Mouse (Mus musculus): ENCODE measurements at regions not wholly inside any gene's neighbourhood (a gene's known extent, or its start where the extent isn't known, plus 50 kb on each side); places are given as distances from the start of the nearest gene placed in this dataset.
A peak's percentile ranks its signal among the peaks of the same experiment; 100 is the strongest.
"Not testable (repeated sequence)": the region's sequence is repeated elsewhere in the genome, so short reads cannot be mapped to it uniquely, and the experiment has no call there.

GRCm38 (mm10) chr10:8136662-8137061 lies 180.6 kb upstream of the Tab2 start:
- no peak for DNase-seq

DNA sequence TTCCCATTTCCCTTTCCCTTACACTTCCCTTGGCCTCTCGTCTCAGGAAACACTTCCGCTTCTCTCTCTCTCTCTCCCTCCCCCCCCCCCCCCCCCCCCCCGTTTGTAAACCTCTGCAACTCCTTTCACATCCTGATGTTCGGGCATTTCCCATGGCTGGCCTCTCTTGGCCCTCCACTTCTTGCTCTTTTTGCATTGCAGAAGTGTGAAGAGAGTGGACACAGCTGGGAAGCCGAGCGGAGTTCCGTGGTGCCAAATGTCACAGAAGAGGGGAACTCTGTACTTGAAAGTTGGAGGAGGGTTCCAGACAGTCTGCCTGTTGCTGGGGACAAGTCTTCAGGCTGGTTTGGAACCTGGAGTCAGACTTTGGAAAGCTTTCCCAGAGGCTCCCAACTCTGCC lies 179.2 kb upstream of the Tab2 start:
- no peak for DNase-seq

DNA sequence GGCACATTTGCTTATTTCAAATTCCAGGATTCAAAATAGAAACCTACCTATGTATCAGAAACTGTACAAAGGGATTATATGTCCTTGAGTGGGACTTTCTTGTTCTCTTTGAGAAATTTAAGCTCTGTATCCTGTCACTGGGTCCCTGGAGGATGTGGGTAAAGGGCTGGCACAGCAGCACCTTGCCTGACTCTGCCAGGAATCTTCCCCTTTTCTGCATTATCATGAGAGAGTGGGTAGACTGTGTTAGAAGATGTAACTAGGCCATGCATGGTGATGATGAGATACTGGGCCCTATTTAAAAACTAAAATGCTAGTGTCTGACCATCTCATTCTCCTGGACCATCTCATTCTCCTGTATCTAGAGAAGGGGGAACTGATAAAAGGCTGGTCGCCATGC lies 178.4 kb upstream of the Tab2 start:
- DNase-seq: no peak

- DNase-seq: no peak
Measured at GRCm38 (mm10) chr10:8133451-8133952, 177.5 kb upstream of the Tab2 start.

GRCm38 (mm10) chr10:8132795-8133194 lies 176.8 kb upstream of the Tab2 start:
- DNase-seq: no peak

GRCm38 (mm10) chr10:8130472-8131241 lies 174.6 kb upstream of the Tab2 start:
- no peak for DNase-seq

DNA sequence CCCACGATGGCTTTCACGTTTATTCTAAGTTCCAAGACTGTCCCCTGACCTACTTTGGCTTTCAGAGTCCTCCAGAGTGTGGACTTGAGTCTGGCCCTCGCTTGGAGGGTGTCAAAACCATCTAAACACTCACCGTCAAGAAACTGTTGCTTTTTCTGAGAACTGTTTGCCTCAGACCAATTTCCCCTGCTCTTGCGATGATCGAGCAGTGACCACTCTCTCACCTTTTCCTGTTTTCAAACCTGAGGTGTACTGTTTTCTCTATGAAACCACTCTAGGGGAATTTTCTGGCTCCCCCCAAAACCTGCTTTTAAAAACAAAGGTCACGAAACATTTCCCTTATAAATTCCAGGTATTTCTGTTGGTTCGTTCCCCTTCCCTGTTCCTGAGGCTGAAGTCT lies 174.0 kb upstream of the Tab2 start:
- no peak for DNase-seq

DNA sequence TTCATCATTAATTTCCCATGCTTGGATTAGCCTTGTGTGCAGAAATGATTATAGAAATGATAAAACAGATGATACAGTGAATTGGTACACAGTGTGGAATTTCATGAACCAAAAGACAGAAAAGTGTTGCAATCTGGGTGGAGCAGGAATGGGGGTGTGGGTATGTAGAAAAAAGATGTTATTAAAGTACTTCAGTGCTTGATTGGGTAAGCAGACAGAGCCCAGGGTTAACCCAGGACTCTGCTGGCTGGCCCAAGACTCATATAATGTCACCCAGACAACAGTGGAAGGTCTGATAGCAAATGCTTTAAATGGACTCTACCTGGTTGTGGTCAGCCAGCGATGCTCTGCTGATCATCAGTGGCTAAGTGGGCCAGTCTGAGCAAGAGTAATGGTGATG lies 168.1 kb upstream of the Tab2 start:
- DNase-seq: no peak

DNA sequence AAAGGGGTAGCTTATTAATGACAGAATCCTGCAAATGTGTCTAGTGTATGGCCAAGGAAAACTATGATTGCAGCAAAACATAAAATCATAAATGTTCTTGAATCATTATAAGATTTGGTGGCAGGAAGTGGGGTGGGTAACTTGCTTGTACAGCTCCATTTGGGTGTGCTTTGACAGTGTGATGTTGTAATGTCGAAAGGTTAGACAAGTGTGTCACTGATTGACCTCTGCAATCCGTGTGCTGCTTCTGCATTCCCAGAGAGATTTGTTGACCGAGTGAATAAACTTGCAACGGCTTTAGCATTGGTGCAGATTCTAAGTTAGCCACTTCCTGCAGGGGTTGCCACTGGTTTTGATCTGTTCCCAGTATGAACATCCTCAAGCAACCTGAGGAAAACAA lies 165.9 kb upstream of the Tab2 start:
- no peak for DNase-seq

GRCm38 (mm10) chr10:8116821-8117220 lies 160.8 kb upstream of the Tab2 start:
- no peak for DNase-seq

- DNase-seq: not testable (repeated sequence)
Measured at GRCm38 (mm10) chr10:8114932-8115331, 158.9 kb upstream of the Tab2 start.

DNA sequence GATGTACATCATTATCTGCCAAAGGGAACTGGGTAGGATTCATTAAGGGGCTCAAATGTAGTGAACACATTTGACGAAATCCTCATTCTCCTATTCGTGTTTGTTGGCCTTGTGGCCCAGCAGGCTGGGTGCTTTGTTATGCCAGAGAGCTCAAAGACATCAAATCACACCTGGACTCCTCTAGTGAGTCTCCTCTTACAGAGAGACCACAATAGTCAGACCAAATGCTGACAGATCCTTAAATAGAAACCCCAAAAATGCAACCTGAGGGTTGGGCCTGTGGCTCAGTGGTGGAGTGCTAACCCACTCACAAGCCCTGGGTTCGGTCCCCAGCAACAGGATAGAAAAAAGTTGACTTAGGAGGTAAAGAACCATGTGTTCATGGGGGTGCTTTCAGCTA lies 158.5 kb upstream of the Tab2 start:
- DNase-seq: no peak

DNA sequence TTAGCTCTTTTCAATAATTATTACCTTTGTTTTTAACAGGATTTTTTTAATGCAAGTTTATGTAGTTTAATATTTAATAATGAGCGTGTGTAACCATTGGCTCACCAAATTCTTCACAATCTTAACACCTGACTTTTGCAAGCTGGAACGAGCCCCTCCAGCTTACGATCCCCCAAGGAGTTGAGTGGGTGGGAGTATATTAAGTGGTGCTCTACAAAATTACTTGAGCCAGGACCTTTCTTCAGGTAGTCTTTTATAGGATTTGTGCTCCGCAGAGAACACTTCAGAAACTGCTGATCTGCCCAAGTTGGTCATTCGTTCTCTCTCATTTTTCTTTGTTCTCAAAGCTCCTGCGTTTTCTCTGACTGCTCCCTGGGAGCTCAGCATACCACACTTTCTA lies 144.5 kb upstream of the Tab2 start:
- DNase-seq: no peak

DNA sequence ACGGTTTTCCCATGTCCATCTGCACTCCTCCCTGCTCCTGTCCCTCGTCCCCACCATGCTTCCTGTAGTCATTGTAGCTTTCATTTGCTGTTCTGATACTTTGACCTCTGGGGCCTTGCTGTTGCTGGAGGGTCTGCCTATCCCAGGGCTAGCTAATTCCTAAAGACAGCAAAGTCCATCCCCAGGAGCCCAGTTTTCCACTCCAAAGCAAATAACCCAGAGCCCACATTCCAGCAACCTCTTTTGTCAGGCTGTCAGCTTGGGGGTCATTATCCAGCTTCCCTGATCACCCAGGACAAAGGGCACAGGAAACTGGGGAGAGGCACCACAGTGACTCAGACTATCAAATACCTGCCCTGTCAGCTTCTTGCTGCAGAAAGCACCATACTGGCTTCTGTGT lies 139.9 kb upstream of the Tab2 start:
- no peak for DNase-seq

DNA sequence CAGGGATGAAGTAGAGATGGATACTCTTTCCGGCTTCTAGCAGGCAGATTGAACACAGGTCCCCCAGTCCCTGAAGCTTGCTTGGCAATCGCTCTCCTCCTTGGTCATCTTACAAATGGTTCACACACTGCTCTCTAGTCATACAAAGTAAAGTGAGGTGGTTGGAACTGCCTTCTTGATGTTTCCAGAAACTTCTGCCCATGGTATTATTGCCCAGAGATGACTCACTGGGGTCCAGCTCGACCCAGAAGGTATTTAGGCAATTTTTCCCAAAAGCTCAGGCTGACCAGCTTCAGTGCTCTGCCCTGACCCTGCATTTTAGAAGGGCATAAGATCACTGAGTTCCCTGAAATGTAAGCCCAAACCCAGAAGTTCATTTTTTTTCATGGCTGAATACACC lies 139.2 kb upstream of the Tab2 start:
- no peak for DNase-seq

- DNase-seq: no peak
Measured at GRCm38 (mm10) chr10:8091871-8092552, 136.0 kb upstream of the Tab2 start.

- DNase-seq: peak; percentile 81
Measured at GRCm38 (mm10) chr10:8089296-8089695, 133.3 kb upstream of the Tab2 start.

- DNase-seq: no peak
Measured at GRCm38 (mm10) chr10:8088737-8089136, 132.7 kb upstream of the Tab2 start.

DNA sequence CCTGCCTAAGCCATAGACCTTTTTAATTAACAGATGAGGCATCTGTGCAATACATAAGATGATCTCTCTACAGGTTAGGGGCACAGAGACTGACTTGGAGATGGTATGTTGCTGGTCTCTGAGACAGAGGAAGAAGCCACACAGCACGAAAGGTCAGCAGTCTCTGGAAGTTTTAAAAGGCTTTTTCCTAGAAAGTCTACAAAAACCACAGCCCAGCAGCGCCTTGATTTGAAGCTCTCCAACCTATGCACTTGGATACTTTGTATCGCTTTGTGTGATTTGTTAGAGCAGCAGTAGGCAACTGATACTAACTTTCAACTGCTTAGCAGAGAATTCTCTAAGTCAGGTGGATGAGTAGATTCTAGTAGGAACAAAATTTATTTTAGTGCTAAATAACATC lies 132.3 kb upstream of the Tab2 start:
- no peak for DNase-seq

GRCm38 (mm10) chr10:8087106-8087505 lies 131.1 kb upstream of the Tab2 start:
- no peak for DNase-seq

- no peak for DNase-seq
Measured at GRCm38 (mm10) chr10:8086442-8086841, 130.4 kb upstream of the Tab2 start.

DNA sequence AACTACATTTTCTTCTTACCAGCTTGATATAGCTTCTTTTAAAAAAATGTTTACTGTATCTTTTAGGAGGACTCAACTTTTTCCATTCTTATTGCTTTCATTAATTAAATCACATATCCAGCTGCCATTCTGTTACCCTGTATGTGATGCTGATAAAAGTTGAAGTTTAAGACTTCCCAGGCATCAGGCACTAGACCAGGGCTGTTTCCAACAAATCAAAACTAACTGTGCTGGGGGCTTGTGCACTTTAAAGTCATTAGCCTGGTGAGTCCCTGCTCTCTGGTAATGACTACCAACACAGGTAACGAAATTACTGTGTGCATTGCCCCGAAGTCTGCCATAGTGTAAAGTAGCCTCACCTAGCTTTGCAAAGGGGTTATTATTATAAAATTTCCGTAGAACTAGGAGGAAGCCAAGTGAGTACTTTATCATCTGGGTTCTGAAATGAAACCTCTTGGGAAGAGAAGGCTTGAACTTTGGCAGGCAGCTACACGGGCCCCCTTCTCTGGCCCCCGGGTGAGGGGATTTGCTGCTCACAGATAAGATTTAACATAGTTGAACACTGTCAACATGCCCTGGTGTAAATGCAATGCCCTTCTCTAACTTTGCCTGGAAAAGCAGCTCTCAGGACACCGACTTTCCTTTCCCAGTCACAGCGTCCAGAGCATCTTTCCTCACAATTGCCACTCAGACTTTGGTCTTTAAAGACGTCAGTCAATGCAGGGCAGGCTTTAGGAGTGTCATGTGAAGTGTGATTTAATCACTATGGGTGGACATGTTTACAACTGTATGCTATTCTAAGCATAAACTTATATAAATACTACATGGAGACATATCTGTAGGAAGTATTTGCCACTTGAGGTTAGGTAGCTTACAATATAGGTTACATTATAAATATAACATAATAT lies 122.1 kb upstream of the Tab2 start:
- no peak for DNase-seq

- no peak for DNase-seq
Measured at GRCm38 (mm10) chr10:8072463-8072862, 116.4 kb upstream of the Tab2 start.

Data from retina, postnatal 1 day (tissue).